Mouse (Mus musculus) spleen, postnatal 10 days (tissue): ENCODE data around the gene Polr3h.
"Not testable (repeated sequence)": the region's sequence is repeated elsewhere in the genome, so short reads cannot be mapped to it uniquely, and the experiment has no call there.

ENCODE experiments used
- DNase-seq, 2 experiments: peaks; one replicate each; pipeline ENCODE4 v3.0.0; 2021 to 2022; ENCODE audit warnings: low spot score in 2 of 2

Polr3h gene

DNA sequence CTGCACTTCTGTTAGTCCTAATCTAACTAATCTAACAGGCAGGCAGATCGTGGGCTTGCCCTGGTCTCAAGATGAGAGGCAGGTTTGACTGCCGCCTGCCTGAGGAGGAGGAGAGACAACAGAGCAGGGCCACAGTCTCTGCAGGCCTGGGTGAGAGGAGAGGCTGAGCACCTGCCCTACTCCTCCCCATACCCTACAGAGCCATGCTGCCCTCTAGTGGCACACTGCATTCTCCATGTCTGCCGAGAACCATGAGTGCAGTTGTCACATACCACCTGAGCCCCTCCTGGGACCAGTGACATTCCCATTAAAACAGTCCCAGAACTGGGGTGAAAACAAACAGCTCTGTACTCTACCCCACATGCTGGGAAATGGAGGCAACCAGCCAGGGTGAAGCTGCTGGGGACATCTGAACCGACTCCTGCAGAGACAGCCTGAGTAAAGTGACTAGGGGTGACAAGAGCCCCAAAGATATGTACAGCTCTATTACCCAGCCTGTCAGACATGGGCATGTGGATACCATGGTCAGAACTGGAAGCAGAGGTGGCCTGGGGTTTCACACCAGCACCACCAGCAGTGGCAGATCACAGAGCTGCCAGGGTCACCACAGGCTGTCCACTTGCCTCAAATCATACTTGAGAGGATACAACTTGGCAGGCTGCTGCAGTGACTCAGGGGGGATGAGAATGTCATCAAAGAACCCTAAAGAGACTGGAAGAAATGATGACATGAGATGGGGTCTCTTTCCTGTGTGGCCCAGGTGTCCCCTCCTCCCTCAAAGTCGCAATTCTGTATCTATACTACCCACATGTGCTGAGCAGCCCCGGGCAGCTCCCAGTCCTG is 8.2 kb downstream of the Polr3h start:
- DNase-seq, result peak; percentile 72 to 89

DNA sequence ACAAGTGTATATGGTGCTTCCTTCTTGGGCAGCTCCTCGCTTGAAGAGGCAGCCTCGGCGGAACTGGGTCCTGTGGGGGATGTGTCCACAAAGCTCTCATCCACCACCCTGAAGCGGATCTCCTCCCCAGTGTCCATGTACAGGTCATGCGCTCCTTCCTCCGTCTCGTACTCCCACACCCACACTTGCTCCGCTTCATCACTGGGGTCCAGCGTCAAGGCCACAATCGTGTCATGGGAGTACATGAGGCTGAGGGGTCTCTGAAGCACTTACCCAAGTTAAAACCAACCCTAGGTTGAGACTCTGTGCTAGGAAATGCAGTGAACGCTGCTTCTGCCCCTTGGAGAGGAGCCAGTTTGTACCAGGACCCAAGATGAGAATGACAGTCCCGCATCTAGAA is 8.8 kb downstream of the Polr3h start:
- no peak for DNase-seq

DNA sequence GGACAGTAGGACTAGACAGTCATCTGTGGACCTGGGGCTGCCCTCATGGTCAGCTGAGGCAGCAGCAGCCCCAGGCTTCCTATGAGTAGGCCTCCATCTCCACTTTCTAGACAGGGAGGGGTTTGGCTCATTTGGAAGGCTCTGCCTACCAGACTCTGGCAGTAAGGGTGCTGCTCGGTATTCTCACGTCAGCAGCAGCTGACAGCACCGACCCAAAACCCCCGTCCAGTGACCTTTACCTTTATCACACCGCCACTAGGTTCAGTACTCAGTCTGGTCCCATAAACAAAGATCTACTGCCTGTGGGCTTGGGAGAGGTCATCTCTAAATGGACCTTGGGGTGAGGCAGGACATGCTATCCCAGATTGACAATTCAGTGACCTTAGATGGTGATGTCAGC is 10.4 kb downstream of the Polr3h start:
- DNase-seq, result no peak

DNA sequence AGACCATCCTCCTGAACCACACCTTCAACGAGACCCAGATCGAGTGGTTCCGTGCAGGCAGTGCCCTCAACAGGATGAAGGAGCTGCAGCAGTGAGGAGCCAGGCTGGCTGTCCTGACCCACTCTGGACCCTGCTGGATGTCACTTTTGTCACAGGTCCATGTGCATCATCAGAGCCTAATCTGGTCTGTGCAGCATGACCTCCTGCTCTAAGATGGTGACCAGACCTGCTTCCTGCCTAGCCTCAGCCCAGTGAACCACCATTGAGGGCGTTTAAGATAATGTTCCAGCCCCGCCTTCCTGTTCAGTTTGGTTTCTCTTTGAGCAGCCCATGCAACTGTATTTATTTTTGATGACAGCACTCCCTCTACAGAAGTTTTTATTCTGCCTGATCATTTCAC is 11.4 kb downstream of the Polr3h start:
- DNase-seq, result no peak

DNA sequence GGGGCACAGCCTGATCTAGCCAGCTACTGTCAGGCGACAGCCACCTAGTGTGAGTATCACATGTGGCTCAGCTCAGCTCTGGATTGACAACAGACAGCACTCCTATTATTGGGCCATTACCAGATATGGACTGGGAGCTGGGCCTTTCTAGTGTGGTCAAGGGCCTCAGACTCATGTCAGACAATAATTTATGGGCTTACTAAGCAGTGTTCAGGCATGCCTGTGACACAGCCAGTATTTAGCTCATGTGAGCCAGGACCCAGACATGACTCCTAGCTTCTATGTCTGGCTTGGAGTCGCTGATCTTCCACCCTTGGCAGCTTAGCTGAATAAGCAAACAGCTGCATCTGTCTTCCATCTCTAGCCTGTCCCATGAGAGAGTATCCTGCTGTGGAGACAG is 13.5 kb downstream of the Polr3h start:
- no peak for DNase-seq

DNA sequence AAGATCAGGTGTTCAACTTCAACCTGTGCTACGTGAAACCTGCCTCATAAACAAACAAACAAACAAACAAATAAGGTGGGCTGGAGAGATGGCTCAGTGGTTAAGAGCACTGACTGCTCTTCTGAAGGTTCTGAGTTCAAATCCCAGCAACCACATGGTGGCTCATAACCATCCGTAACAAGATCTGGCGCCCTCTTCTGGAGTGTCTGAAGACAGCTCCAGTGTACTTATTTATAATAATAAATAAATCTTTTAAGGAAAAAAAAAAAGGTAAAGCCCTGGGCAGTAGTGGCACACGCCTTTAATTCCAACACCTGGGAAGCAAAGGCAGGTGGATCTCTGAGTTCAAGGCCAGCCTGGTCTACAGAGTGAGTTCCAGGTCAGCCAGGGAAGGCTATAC is 17.3 kb downstream of the Polr3h start:
- DNase-seq, result not testable (repeated sequence)

DNA sequence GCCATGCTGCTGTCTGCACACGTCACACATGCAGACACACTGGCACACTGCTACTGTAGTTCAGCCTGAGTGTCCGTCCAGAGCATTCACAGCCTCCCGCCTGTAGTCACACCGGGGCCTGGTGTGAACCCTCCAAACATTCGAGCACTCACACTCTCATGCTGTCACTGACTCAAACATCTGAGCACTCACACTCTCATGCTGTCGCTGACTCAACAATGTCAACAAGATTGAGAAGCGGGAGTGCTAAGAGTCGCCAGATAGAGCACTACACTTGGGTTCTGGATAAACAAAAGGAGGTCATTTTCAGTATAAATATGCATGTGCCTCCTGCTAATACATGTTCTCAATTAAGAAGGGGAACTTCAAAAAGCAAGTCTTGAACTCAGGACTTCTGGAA is 18.1 kb downstream of the Polr3h start:
- no peak for DNase-seq

DNA sequence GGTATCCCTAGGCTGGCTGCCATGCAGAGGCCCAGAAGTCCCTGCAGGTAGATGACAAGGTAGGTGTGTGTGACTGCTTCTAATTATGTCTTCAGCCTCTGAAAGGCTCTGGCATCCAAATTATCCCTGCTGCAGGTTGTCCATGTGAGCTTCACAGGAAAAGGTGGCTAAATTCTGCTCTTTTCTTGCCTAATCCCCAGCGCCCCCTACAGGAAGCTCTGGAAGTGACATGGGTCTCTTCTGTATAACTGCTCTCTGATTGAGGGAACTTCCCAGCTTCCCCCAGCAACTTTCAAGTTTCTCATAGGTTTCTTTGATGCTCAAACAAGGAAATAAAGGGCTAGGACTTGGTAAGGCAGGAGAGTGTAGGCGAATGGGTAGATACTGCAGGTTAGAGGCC is 21.1 kb downstream of the Polr3h start:
- DNase-seq, result peak; percentile 68 to 88

DNA sequence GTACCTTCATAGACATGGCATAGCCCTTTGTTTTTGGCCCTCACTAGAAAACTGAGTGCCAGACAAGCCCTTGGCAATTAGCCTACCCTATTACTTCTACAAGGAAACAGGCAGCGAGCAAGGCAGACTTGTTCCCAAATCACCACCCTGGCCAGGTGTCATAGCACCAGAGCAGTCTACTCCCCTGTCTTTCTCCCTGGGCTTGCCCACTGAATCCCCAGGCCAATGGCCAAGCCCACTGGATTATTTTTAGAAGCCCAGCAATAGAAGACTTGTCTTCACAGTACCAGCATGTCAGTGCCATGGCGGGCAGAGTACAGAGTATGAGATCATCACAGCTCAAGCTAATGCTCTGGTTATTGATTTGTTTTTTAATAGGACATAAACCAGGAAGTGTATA is 27.3 kb downstream of the Polr3h start:
- no peak for DNase-seq

DNA sequence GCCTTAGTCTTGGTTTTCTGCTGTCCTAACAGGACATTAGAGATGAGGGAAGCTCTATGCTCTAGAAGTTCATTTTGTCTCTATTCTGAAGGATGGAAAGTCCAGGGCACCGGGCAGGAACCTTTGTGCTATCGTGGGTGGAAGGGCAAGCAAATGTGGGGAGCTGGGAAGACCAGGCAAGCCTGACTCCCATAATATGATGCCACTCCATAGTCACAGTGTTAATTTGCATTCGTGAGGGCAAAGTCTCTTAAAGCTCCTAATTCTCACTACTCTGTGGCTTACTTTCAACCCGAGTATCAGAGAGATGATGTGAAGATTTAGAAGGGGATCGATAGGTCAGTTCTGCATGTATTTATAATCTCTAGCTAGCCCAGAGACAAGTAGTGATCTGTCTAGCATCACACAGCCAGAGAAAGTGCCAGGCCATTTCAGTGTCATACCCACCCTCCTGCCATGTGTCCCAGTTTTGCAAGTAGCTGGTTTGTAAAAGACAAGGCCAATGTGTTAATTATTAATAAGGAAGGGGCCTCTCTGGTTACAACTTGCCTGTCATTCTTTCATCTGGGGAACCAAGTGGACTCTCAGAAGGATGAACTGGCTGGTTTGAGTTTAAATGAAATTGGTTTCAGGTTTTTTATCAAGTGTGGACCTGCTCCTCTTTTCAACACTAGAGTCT is 28.3 kb downstream of the Polr3h start:
- no peak for DNase-seq

DNA sequence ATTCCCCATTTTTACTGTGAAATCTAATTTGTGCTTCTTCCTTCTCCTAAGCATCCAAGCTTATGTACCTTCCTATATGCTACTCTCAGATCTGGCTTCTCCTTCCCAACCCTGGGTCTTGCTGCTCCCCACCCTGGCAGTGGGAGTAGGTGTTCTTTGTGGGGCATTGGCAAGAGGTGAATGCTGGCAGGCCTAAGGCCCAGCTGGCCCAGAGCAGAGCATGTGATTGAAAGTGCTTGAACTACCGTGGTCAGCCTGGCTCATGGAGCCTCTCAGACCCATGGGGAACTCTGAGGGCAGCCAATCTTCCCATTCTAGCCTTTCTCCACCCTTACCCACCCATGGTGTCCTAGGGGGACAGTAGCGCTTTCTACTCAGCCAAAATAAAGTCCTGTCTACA is 29.6 kb downstream of the Polr3h start:
- no peak for DNase-seq

DNA sequence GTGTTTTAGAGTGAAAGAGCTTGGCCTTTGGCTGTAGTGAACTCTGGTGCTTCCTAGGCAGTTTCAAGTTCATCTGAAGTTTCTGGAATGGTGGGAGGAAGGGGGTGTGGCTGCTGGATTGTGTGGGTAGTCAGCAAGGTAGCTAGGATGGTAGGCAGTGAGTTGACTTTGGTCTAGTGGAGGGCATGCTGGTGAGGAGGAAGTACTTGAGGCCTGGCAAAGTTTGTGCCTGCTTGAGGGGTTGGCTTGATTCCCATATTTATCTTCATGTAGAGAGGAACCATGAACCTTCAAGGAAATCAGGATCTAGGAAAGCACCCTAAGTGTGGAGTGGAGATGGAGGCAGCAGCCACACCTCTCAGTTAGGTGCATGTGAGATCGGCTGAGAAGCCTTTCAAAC is 32.0 kb downstream of the Polr3h start:
- no peak for DNase-seq

DNA sequence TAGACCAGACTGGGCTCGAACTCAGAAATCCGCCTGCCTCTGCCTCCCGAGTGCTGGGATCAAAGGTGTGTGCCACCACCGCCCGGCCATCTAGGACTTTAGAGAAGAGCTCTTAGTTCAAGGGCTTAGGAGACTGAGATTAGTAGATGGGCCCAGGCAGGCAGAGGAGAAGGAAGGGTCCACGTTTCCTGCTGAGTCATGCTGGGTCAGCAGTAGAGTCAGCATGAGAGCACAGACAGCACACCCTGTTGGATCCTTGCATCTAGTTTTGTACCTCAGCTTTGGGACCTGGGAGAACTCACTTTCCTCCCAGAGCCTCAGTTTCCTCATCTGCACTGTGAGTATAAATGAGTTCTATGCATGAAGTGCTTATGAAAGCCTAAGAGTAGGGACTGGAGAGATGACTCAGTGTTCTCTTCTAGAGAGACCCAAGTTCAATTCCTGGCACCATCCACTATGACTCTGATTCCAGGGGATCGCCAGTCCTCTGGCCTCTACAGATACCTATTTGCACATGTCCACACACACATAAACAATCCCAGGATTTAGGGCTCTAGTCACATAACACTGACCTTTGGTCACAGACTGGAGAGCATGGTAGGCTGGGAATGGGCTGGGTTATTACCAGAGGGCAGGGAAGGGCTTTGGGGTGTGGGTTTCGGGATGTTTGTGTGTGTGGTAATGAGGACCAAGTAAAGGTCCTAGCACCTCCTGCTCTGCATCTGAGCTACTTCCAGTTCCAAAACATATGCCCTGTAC is 34.0 kb downstream of the Polr3h start:
- DNase-seq, result peak in 1 of 2 experiments; percentile 33

DNA sequence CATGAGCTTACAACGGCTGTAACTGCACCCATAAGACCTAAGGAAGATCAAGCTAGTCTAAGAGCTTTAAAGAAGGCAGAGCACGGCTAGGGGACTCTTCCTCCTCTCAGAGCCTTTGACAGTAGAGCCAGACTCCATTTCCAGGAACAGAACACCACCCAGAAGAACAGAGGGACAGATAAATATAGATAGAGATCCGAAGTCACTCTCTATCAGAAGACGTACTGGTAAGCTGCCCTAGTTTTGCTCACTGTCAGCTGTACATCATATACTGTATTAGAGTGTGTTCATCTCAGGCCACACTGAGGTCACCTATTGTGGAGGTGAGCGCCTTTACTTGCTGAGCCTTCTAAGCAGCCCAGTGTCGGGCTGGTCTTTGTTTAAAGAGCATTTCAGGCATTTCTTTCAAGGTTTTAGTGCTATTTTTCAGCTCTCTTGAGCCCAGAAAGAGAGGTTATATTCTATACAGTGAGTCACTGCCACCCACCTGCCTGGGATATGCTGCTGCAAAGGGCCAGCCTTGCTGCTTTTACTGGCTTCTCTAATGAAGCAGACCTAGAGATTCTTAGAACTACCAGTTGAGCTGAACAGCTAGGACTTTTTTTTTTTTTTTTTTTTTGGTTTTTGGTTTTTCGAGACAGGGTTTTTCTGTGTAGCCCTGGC is 34.8 kb downstream of the Polr3h start:
- DNase-seq, result no peak

DNA sequence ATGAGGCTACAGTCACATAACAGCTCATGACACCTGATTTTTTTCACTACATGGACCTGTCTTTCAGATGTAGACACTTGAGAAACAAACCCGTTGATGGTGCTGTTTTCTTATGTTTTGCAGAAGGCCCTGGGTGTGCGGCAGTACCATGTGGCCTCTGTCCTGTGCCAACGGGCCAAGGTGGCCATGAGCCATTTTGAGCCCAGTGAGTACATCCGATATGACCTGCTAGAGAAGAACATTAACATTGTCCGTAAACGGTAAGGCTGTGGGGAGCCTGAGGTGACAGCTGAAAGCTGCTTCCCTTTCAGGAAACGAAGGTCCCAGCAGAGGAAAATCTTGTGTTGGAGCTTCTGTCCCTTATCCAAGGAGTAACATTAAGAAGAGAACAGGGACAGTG is 36.9 kb downstream of the Polr3h start:
- no peak for DNase-seq

DNA sequence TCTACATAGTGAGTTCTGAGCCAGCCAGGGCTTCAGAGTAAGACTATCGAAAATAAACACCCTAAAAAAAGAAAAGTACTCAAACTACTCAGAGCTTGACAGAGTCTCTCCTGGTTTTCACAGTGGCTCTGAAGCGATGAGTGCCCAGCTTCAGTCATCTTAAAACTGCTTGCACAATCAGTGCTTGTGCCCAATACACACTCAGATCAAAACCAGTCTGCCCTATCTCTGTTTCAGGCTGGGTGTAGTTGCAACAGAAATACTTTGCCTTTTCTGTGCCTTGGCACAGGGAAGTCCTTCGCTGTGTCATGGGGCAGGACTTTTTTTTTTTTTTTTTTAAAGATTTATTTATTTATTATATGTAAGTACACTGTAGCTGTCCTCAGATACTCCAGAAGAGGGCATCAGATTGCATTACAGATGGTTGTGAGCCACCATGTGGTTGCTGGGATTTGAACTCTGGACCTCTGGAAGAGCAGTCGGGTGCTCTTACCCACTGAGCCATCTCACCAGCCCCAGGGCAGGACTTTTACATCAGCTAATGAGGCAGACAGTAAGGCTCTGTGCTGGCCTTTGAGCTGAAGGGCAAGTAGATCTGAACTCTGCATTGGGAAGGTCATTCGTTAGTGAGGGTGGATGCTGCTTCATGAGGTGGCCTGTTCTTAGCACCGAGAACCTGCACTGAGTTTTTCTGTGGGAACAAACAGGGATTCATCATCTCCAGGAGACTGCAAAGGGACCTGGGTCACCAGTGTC is 39.1 kb downstream of the Polr3h start:
- DNase-seq, result no peak

DNA sequence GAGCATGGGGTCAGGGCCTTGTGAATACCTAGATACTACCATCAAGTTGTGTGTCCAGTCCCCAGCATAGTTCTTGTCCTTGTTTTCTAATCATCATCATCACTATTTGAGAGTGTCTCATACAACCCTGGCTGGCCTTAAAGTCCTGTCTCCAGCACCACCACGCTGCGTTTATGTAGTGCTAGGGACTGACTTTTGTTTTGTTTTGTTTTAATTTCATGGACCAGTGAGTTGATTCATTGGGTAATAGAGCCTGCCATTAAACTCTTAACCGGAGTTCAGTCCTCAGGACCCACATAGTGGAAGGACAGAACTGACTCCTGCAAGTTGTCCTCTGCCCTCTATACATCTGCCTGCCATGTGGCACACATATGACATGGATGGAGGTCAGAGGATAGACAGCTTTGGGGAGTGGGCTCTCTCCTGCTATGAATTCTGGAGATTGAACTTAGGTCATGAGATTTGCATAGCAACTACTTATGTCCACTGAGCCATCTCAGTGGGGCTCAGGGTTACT is 40.6 kb downstream of the Polr3h start:
- no peak for DNase-seq

DNA sequence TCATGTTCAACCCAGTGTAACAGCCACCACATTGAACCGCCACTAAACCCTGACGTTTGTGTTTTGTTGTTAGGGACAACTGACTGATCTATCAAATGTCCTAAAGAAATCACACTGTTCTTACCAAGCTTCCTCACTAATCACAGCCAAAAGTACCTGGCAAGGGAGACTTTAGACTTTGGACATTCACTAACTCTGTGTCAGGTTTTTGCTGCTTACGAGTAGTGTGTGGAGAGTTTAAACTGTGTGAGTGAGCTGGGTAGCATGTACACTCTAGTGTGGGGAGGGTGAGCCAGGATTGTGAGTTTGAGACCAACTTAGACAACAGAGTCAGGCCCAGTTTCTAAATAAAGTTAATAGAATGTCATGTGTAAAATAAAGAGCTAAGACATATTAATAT is 43.7 kb downstream of the Polr3h start:
- DNase-seq, result no peak

DNA sequence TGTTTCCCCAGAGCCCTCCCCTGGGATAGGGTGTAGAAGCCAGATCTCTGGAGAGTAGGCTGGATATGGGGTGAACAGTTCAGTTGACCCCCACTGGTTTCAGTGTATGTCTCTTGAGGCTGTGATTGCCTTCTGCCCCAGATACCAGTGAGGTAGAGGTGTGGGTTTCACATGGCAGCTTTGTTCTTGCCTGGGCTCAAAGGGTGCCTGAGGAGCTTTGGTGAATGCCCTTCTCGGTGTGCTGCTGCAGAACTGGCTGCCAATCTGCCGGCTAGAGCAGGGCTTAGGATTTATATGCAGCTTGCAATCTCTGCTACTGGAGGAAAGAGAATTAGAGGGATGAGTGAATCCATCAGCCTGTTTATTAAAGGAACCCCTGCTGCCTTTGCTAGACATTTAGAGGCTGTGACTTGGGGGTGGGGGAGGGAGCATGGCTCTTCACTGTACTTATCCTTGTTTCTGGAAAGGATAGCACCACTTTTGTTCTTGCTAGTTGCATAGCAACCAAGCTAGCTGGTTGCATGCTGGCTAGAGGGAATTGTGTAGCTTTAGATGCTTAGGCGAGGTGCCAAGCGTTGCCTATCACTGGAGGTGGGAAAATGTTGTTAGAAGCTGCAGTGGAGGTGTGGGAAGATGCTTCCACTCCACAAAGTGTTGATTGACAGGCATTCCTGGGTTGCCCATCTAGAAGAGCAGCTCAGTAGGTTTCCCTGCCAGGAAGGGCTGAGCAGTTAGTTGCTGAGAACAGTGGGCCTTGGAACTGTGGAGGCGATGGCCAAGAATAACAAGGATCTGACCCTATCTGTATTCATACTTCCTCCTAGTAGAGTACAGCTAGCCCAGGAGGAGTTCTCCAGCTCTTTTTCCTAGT is 46.3 kb downstream of the Polr3h start:
- DNase-seq, result no peak
